Mouse (Mus musculus) left cerebral cortex, postnatal 25 days (tissue): ENCODE measurements around the gene Ankrd40. TPM values are rescaled to one million over a fixed set of nuclear protein-coding genes. Genes with fewer than 3 reads are reported as not detected.

Source experiments
- DNase-seq, 2 experiments: peaks; one replicate each; pipeline ENCODE4 v3.0.0; 2022; ENCODE audit warnings: low spot score in 2 of 2, mixed read lengths in 1 of 2
- intact Hi-C: fragments of 180-260 bp; cut with DNase I; formaldehyde crosslinking; loops from one replicate; pipeline ENCODE4 v1.15.1; 2025
- total RNA-seq, 2 experiments: library from RNA; stranded (reverse); gene quantifications; 2 replicates each; pipeline ENCODE4 v1.2.3; 2021

The Ankrd40 gene
- total RNA-seq: 100 to 1,000 TPM; 138 to 144 TPM

DNA sequence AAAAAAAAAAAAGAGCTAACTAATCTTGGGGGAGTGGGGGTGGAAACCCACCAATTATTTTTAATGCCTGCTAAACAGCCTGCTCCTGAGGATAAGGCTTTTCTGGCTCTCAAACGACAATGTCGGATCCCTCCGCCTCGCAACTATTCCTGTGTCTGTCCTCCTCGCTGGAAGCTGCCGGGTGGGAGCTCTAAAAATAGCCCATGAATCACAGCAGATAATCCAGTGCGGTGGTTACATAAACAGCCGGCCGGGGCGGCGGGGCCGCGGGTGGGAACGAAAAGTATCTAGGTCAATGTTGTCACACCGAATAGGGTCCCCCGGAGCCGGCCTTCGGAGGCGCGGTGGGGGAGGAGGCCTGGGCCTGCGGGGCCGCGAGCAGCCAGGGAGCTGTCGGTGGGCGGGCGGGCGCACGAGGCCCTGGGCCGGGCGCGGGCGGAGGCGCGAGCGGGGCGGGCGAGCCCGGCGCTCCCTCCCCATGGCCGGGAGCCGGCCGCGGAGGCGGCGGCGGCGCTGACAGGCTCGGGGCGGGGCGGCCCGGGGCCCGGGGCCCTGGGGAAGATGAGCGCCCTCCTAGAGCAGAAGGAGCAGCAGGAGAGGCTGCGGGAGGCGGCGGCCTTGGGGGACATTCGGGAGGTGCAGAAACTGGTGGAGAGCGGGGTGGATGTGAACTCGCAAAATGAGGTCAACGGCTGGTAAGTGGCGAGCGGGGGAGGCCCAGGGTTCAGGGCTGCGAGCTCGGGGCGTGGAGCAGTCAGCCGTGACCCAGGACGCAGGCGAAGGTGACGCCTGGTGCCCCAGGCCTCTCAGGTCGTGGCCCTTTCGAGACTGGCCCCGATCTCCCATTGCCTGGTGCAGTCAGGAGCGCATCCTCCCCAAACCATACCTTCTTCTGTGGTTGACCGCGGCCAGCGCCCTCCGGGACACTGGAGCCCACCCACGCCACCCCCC, at the start of gene Ankrd40:
Ankrd40 (plus strand) TSS at position 309 of the 951 bp plus-strand sequence.
- intact Hi-C loops: loop anchor here (1.0 to 5.0 kb wide), 6 partner anchors 77 to 664 kb away; partner anchors contain the start of genes Cacna1g, Ppp1r9b, Rsad1 and Tob1

DNA sequence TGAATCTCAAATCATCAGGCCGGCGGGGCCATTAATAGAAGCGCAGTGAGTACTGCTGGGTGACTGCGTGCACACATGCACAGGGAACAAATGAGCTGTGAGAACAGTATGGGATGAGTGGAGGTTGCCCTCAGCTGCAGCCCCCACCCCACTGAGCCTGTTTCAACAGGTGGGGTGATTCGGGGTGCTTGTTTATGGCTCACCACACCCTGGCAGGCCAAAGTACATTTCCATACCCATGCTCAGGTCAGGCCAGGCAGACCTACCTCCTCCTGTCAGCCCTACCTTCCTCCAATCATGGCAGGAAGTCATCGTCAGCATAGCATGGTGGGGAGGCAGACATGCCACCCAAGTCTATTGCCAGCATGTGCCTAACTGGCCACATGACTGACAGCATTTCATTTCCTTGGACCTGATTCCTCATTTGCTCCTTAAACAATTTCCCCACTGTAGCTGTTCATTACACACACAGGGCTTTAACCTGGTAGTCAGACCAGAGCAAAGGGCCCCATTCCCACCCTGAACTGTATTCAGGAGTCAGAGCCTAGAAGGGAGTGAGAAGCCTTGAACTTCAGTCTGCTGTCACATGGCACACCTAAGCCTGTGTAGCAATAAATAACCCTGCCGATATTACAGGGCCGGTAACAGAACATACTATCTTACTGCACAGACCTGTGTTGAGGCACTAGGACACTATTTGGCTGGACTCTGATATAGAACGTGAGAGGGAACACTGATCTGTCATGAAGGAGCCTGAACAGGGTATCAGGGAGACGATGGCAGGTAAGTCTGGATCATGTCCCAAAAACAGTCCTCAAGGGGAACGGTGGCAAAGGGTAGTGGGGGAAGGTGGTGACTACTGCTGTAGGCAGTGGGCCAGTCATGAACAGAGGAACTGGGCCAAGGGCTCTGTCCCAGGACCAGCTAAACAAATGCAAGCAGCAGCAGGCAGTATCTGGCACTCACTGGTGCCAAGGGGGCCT, 46.3 kb upstream of the Ankrd40 start, which contains the start of gene Gm21885:
Gm21885 (plus strand) TSS at position 675 of the 983 bp plus-strand sequence.
- intact Hi-C loops: no loop called here
- no peak for DNase-seq

More for the DNA sequence above, at the start of gene Ankrd40:
- DNase-seq: peak; percentile 97 to 99

DNA sequence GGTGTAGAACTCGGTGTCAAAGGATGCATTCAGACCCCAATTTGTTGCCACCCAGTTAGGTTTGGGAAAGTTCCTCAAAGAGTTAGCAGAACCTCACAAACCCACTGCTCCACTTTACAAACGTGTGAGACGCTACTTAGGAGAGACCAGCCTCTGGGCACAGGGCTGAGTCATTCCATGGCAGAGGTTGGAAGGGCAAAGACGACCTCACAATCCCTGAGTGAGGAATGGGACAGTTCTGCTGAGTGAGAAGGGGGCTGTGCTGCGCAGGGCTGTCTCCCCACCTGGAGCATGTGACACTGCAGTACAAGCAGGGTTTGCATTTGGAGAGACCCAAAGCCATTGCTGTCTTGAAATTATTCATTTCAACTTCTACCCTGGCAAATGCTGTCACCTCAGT, 45.5 kb upstream of the Ankrd40 start:
- intact Hi-C loops: no loop called here
- no peak for DNase-seq

DNA sequence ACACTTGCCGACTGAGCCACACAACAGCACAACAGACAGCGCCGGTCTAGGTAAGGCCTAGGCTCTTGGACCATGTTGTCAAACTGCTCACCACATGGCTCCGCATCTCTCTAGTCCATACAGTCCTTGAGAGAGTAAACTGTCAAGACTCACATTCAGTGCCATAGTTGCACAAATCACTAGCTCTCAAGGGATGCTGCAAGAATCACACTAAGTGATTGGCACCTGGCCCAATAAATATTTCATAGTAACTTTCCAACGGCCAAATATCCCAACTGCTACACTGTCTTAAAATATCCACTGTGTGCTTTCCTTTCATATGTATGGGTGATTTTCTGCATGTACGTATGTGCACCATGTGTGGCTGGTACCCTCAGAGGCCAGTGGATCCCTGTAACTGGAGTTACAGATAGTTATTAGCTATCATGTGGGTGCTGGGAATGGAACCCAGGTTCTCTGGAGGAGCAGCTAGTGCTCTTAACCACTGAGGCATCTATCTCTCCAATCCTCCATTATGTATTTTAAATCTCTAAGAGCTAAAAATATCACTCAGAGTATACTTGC, 44.2 kb upstream of the Ankrd40 start:
- intact Hi-C loops: no loop called here

DNA sequence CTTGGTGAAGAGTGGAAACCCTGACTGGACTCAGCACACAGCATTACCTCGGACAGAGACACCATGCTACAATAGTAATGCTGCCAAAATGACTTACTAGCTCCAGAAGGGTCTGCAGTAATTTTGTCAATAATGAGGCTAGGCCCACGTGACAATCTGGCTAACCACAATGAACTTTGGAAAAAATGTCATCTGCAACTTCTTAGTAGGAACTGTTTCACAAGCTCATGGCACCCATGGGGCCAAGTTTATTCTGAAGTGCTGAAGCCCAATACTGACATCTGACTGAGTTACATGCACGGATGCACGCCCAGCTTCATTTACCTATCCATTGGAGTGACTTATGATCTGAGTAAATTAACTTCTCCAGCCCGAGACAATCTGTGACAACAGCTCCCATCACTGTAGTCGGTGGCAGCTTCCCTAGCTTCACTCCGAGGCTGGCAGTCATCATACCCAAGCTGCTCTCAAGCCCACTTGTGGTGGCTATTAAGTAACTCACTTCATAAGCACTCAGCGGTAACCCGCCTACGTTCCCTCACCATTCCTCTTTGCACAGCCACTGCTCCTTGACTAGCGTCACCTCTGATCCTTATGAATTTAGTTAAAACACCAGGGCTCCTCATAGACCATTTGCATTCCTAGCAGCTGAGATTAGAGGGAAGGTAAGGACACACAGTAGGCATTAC, 41.8 kb upstream of the Ankrd40 start:
- intact Hi-C loops: no loop called here
- DNase-seq: no peak

More for the DNA sequence above, 44.2 kb upstream of the Ankrd40 start:
- DNase-seq: no peak

DNA sequence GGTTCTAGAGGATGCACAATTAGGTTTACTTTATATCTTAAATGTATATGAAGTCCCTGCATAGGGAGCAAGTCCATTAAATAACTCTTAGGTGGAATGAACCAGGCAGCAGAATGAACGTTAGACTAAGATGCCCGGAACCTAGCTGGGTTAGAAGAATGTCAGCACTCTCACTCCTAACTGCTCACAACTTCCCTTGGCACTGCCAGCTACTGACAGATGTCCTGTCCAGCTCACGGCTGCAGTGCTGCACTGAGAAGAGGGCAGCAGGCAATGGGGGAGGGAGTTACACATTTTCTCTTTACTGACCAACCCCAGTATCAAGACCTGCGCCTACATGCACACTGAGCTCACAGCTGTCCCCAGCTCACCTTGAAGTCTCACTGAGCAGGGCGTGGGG, 40.7 kb upstream of the Ankrd40 start:
- intact Hi-C loops: no loop called here
- no peak for DNase-seq

DNA sequence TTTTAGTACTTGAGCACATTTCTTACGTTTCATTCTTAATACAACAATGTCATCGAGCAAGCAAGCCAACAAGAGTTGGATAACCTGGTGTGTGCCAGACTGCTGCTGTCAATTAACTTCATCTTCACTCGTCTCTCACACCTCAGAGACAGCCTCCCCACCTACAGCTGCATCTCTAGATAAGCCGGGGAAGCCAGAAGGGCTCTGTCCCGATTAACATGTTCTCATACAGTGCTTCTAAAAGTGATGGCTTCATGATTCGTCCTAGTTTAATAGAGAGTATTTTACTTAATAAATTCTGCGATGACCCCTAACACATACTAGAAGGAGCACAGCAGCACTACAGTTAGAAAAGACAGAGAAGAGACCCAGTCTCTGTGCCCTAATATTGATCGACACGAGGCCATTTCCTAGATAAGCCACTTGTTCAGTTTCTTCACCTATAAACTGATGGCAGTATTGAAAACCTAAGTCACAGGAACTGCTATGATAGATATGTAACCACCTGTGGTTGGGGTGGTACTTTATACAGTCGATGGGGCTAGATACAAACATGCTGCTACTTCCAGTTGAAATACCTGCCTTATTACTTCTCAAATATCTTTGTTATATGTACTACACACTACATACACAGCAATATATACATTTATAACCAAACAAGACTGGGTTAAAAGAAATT, 37.6 kb upstream of the Ankrd40 start:
- intact Hi-C loops: no loop called here
- DNase-seq: no peak

DNA sequence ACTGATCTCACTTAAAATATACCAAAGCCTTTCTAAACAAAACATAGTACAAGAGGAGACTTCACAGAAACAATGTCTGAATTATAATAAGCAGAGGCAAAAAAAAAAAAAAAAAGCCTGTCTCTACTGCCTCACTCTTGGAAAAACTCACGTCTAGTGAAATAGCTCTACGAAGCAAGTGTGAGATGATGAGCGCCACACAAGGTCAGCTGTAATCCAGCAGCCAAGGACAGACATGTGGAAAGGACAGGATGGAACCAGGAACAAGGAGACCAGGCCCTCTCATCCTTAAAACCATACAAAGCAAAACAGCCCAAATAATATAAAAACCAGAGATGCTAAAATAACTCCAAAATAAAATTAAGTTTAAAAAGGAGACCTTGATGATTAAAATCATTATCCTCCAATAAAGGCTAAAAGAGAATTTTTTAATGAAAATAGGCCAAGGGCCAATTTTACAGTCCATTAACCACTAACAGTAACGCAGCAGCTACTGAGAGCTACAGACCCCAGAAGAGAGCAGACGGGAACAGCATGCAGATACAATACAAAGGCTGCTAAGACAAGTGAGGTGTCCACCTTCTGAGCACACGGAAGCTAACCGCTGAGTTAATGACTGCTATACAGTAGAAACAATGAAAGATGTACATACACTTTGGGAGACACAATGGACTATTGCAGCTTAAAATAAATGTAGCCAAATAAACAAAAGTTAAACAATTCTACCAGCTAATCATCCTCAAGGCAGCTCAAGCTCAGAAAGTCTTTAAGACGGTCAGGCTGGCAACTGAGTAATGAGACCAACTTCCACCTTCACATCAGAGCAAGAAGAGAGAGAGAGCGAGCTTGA, 32.6 kb upstream of the Ankrd40 start:
- intact Hi-C loops: no loop called here
- no peak for DNase-seq

DNA sequence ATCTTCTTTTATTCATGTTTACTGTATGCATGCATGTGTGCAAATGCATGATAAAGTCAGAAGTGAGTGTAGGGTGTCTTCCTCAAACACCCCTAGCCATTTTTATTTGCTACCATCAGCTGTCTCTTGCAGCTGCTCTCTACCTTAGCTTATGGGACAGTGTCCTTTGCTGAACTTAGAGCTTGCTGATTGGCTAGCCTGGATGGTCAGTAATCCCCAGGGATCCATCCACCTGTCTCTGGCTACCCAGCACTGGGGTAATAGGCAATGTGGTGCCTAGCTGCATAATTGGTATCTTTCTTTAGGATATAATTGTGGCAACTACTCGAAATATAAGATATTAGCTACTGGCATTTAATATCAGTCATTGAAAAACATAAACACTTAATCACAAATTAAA, 15.1 kb upstream of the Ankrd40 start:
- DNase-seq: no peak
- intact Hi-C loops: no loop called here

DNA sequence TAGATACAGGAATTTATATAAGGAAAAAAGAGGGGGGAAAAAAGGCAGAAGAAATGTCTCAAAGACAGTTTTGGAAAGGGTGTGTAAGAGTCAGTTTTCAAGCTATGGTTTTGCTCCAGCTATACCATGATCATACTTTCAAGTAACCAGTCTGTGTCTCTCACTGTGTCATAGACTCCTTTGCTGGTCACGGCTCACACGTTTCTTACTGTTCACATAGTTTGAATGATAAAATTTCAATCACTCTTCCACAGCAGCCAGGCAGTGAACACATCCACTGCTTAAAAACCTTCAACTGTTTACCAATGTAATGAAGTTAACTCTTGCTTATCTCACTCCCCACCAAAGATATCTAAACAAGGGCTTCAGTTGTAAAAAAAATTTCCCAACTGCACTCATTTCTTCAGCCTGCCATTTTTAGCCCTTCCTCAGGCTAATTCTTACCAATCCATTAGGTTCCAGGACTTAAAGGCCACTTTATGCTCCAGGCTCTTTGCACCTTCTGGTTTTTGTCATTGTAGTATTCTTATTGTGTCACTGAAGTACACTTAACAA, 13.6 kb upstream of the Ankrd40 start:
- intact Hi-C loops: no loop called here
- no peak for DNase-seq

DNA sequence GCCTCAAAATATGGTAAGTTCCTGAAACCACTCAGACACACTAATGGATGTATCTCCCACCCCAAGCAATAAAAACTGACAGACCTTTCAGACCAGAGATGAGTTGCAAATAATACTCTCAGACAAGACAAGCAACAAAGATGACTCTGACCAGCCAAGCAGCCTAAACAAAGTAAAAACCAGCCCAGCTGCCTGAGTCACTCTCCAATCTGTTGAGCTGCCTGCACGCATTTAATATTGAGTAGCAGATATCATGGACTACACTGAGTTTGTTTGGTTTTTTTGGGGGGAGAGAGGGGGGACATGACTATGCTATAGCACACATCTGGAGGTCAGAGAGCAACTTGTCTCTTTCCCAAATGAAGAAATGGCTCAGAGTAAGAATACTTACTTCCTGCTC, 12.5 kb upstream of the Ankrd40 start:
- no peak for DNase-seq
- intact Hi-C loops: no loop called here

DNA sequence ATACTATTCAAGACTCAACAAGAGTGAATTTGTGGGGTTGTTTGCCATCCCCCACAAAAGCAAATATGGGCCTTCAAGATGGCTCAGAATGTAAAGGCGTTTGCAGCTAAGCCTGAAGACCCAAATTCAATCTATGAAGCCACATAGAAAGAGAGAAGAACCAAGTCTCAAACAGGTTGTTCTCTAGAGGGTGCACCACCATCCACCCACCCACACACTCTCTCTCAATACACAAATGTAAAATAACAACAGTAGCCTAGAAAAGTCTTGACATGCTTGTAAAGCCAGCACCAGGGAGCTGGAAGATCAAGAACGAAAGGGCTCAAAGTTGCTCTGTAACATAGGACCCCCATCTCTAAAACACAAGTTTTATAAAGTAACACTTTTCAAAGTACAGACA, 11.3 kb upstream of the Ankrd40 start:
- no peak for DNase-seq
- intact Hi-C loops: no loop called here

DNA sequence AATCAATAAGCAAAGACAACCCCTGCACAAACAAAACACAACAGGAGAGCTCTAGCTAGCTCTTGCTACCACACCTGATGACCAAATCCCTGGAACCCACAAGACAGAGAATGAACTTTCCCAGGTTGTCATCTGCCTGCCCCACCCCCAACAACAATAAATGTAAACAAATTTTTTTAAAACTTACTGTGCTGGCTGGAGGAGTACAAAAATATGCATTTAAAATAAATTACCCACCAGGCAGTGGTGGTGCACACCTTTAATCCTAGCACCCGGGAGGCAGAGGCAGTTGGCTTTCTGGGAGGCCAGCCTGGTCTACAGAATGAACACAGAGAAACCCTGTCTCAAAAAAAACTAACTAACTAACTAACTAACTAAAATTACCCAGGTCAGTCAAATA, 10.8 kb upstream of the Ankrd40 start:
- intact Hi-C loops: no loop called here
- DNase-seq: no peak

DNA sequence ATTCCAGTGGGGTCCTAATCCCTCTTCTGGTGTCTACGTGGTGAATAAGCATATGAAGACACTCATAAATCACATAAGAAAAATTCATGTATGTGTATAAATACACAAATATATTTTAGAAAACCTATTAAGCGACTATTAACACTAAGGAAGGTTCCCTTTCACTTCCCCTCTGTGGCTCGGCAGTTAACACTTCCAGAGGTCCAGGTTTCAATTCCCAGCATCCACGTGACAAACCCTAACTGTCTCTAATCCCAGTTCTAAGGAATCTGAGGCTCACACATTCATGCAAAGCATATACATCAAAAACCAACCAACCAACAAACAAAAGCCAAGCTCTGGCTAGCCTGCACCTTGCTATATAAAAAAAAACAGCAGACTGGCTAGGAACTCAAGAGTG, 10.3 kb upstream of the Ankrd40 start:
- no peak for DNase-seq
- intact Hi-C loops: no loop called here

DNA sequence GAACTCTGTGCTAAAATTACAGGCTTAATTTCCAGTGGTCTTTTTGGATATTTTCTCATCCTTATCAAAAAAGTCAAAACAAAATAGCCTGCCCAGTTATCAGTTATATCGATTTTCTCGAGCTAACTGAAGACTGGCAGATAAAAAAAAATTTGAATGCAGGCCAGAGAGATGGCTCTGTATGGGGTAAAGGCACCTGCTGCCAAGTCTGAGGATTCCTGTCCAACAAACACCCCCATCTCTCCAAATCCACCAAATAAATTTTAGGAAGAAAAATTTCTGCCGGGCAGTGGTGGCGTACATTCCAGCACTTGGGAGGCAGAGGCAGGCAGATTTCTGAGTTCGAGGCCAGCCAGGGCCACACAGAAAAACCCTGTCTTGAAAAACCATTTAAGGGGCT, 9.7 kb upstream of the Ankrd40 start:
- intact Hi-C loops: no loop called here
- DNase-seq: no peak

DNA sequence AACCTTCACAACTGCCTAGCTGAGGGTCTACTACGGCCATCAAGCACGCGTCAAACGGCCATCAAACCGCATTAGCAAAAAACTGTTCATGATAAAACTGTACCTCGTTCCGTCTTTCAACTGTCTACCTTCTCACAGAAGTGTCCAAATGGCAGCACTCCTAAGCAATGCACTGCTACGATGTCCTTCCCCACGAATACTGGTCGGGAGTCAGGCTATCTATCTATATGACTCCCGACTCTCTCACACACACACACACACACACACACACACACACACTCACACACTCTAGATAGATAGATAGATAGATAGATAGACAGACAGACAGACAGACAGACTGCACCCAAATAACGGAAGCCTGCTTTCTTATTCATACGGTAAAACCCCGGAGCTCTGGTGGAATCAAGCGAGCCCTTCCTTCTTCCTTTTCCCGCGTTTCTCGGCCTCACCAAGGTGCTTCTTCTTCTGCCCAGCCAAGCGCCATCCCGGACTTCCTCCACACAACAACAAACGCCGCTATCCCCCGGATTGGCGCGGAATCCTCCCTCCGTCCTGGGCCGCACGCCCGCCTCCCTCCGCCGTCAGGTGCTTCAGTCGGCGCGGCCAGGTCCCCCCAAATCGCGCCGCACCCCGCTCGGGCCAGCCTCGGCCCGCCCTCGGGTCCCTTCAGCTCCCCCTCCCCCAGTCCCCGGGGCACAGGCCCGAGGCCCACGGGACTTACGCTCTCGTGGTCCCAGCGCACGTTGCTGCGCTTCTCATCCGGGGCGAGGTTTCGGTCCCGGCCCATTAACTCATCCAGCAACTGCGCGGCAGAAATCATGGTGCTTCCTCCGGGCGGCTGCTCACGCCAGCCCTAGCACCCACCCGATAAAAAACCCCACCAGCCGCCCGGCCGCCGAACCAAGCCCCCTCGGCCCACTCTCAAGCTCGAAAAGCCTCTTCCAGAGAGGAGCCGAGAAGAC, 6.6 kb upstream of the Ankrd40 start:
- intact Hi-C loops: no loop called here
- DNase-seq: no peak
